Mouse (Mus musculus) embryonic facial prominence, embryonic 11.5 days (tissue): ENCODE measurements around the gene Abcb5. TPM values are rescaled to one million over a fixed set of nuclear protein-coding genes. Genes with fewer than 3 reads are reported as not detected.

Experiments used
- ATAC-seq: fragments of 200-750 bp; cut with Nextera tagmentation; replicated peaks from 2 replicates; pipeline ENCODE4 v1.8.0; 2017; ENCODE audit warnings: low read depth; ENCODE audit not compliant: insufficient number of reproducible peaks, low FRiP score, low TSS enrichment
- DNase-seq: peaks from one replicate; pipeline ENCODE4 v3.0.0-alpha.2; 2015; ENCODE audit warnings: low spot score
- H3K27ac ChIP-seq: fragments of 300-500 bp; sonication (generic); replicated peaks from 2 replicates; pipeline ENCODE4 v1.5.1; 2014; ENCODE audit warnings: mild to moderate bottlenecking, low read depth, low read length, control low read depth
- H3K27me3 ChIP-seq: fragments of 300-500 bp; sonication (generic); 2 replicates; pipeline ENCODE4 v1.6.1; 2014; ENCODE audit warnings: mild to moderate bottlenecking, low read length, moderate library complexity, mixed read lengths; ENCODE audit not compliant: control insufficient read depth, insufficient read depth
- H3K36me3 ChIP-seq: fragments of 300-500 bp; sonication (generic); replicated peaks from 2 replicates; pipeline ENCODE4 v1.6.1; 2014; ENCODE audit warnings: low read depth, mild to moderate bottlenecking, low read length, moderate library complexity, mixed read lengths; ENCODE audit not compliant: control insufficient read depth, insufficient read depth
- H3K4me1 ChIP-seq: fragments of 300-500 bp; sonication (generic); 2 replicates; pipeline ENCODE4 v1.6.1; 2014; ENCODE audit warnings: low read length, mixed read lengths; ENCODE audit not compliant: control insufficient read depth, insufficient read depth
- H3K4me2 ChIP-seq: fragments of 300-500 bp; sonication (generic); 2 replicates; pipeline ENCODE4 v1.6.1; 2014; ENCODE audit warnings: low read depth, mild to moderate bottlenecking, control low read depth, low read length, moderate library complexity
- H3K4me3 ChIP-seq: fragments of 300-500 bp; sonication (generic); 2 replicates; pipeline ENCODE4 v1.5.1; 2014; ENCODE audit warnings: low read depth, low read length, control low read depth
- H3K9ac ChIP-seq: fragments of 300-500 bp; sonication (generic); replicated peaks from 2 replicates; pipeline ENCODE4 v1.6.1; 2014; ENCODE audit warnings: mild to moderate bottlenecking, control low read depth, low read length
- H3K9me3 ChIP-seq: fragments of 300-500 bp; sonication (generic); replicated peaks from 2 replicates; pipeline ENCODE4 v1.6.1; 2016; ENCODE audit warnings: mild to moderate bottlenecking, low read length, inconsistent platforms, mixed read lengths; ENCODE audit not compliant: control insufficient read depth
- WGBS: fragments of 180-500 bp; shearing (Covaris S2); extraction: QIAGEN DNeasy Blood & Tissue Kit; methylation state at CpG from one replicate; pipeline ENCODE4 v1.1.7; 2014; 5-methylcytosine and 5-hydroxymethylcytosine counted together
- polyA plus RNA-seq: library from polyadenylated mRNA; unstranded; fragments of >200 nt; fragmentation: Nextera tagmentation; extraction: Ambion mirVana; gene quantifications from 2 replicates; pipeline ENCODE4 v1.2.1, GENCODE M21; 2014

Gene Abcb5
- polyA plus RNA-seq, 1 experiment from 2014 or later: not detected

DNA sequence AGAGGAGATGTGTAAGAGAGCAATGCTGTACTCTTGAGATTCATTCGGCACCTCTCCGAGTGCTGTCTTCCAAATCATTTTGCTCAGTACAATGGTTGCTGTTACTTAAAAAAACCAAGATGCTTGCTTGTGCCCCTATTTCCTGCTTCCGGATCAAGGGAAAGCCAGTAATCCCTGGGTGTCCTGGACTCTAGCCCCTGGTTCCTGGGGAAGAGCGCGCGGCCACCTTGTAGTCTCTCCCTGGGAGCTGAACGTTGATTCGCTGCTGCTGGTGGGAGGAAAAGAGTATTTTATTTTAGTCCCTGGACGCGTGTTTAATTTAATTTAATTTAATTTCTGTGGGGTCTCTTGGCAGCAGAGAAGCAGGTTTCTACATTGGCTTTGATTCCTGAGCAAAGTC, 111.8 kb downstream of the Abcb5 start:
- H3K4me1 ChIP-seq: peaks cover 2% of the 10 kb centered on the region; the same call in 1 of the 2 replicates
- peak overlapping the region; percentile 55 for H3K4me2 ChIP-seq
- no peak for ATAC-seq
- no peaks in the 10 kb centered on the region for H3K9me3 ChIP-seq
- peak overlapping the region; percentile 42 for H3K4me3 ChIP-seq
- no peaks in the 10 kb centered on the region for H3K36me3 ChIP-seq
- DNase-seq: peak; percentile 33
- under 1% methylated on average over 10 of the region's 10 CpGs for WGBS
- H3K27ac ChIP-seq: no peak overlapping the region; the same call in 1 of the 2 replicates
- H3K9ac ChIP-seq: peak overlapping the region; percentile 47
- H3K27me3 ChIP-seq: peaks cover 27% of the 10 kb centered on the region

DNA sequence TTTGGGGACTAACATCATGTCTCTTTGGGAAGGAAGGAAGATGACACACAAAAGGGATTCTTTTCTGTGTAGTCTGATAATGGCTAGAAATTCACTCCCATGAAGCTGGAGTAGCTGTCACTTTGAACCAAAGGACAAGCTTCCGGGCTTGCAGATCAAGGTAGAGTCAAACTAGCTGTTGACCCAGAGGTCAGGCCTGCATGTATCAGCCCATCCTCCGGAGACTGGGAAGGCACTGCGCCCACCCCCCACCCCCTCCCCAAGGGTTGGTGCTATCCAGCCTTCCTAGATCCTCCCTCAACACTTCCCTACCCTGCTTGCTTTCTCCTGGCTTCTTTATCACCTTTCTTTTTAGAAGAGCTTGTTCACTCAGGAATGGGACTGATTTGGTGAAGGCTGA, 112.9 kb downstream of the Abcb5 start:
- H3K4me2 ChIP-seq: no peak overlapping the region
- H3K27me3 ChIP-seq: peaks cover 37% of the 10 kb centered on the region
- no peaks in the 10 kb centered on the region for H3K9me3 ChIP-seq
- no peaks in the 10 kb centered on the region for H3K36me3 ChIP-seq
- no peak overlapping the region for H3K9ac ChIP-seq
- H3K4me1 ChIP-seq: peaks cover 2% of the 10 kb centered on the region; the same call in 1 of the 2 replicates
- ATAC-seq (no peak), DNase-seq (peak; percentile 8)
- H3K4me3 ChIP-seq: no peak overlapping the region
- WGBS: 0% methylated on average over 3 of the region's 3 CpGs
- no peak overlapping the region for H3K27ac ChIP-seq

GRCm38 (mm10) chr12:118850851-118851410, 115.3 kb downstream of the Abcb5 start:
- WGBS: 23% methylated on average over 12 of the region's 12 CpGs
- no peaks in the 10 kb centered on the region for H3K36me3 ChIP-seq
- no peak overlapping the region for H3K4me2 ChIP-seq
- peaks cover 6% of the 10 kb centered on the region for H3K4me1 ChIP-seq
- no peak overlapping the region for H3K4me3 ChIP-seq
- H3K27me3 ChIP-seq: peaks cover 56% of the 10 kb centered on the region
- DNase-seq: peak; percentile 35
- no peak for ATAC-seq
- H3K27ac ChIP-seq: no peak overlapping the region
- no peaks in the 10 kb centered on the region for H3K9me3 ChIP-seq
- no peak overlapping the region for H3K9ac ChIP-seq

GRCm38 (mm10) chr12:118849996-118850395, 116.2 kb downstream of the Abcb5 start:
- Histone ChIP-seq H3K27ac (no peak overlapping the region), H3K4me3 (peak overlapping the region; percentile 38), H3K9ac (peak overlapping the region; percentile 30), H3K4me2 (no peak overlapping the region), H3K4me1 (peaks cover 6% of the 10 kb centered on the region), H3K9me3 (no peaks in the 10 kb centered on the region), H3K27me3 (peaks cover 64% of the 10 kb centered on the region), H3K36me3 (no peaks in the 10 kb centered on the region)
- no peak for ATAC-seq
- DNase-seq: peak; percentile 33
- WGBS: 0% methylated on average over 11 of the region's 11 CpGs

DNA sequence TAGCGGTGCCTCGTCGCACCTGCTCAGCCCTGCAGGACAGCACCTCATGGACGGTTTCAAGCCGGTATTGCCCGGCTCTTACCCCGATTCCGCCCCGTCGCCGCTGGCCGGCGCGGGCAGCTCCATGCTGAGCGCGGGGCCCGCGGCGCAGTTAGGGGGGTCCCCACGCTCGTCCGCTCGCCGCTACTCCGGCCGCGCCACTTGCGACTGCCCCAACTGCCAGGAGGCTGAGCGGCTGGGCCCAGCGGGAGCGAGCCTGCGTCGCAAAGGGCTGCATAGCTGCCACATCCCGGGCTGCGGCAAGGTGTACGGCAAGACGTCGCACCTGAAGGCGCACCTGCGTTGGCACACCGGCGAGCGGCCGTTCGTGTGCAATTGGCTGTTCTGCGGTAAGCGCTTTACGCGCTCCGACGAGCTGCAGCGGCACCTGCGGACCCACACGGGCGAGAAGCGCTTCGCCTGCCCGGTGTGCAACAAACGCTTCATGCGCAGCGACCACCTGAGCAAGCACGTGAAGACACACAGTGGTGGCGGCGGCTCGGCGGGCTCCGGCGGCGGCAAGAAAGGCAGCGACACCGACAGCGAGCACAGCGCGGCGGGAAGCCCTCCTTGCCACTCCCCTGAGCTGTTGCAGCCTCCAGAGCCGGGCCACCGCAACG, 116.9 kb downstream of the Abcb5 start:
- peaks cover 4% of the 10 kb centered on the region for H3K4me1 ChIP-seq
- H3K27ac ChIP-seq: no peak overlapping the region; the same call in 1 of the 2 replicates
- H3K4me3 ChIP-seq: peak overlapping the region; percentile 38
- peak overlapping the region; percentile 33 for H3K9ac ChIP-seq
- no peaks in the 10 kb centered on the region for H3K9me3 ChIP-seq
- peak overlapping the region; percentile 17 for H3K4me2 ChIP-seq
- peaks cover 63% of the 10 kb centered on the region for H3K27me3 ChIP-seq
- H3K36me3 ChIP-seq: no peaks in the 10 kb centered on the region
- DNase-seq (peak; percentile 12), ATAC-seq (peak; percentile 17)
- WGBS: 0% methylated on average over 78 of the region's 78 CpGs

DNA sequence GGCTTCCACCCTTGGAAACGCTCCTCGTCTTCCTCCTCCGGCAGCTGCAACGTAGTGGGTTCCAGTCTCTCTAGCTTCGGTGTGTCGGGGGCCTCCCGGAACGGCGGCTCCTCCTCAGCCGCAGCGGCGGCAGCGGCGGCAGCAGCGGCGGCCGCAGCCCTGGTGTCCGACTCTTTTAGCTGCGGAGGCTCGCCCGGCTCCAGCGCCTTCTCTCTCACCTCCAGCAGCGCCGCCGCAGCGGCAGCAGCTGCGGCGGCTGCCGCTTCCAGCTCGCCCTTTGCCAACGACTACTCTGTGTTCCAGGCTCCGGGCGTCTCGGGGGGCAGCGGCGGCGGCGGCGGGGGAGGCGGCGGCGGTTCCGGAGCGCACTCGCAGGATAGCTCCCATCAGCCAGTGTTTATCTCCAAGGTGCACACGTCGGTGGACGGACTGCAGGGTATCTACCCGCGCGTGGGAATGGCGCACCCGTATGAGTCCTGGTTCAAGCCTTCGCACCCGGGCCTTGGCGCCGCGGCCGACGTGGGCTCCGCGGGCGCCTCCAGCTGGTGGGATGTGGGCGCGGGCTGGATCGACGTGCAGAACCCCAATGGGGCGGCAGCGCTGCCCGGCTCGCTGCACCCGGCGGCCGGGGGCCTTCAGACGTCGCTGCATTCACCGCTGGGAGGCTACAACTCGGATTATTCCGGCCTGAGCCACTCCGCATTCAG, 117.6 kb downstream of the Abcb5 start:
- peaks cover 61% of the 10 kb centered on the region for H3K27me3 ChIP-seq
- peak overlapping the region; percentile 41 for H3K27ac ChIP-seq
- H3K4me2 ChIP-seq: peak overlapping the region; percentile 39
- DNase-seq (peak; percentile 54), ATAC-seq (peak; percentile 29)
- H3K9ac ChIP-seq: peak overlapping the region; percentile 39
- H3K4me3 ChIP-seq: peak overlapping the region; percentile 38
- no peaks in the 10 kb centered on the region for H3K9me3 ChIP-seq
- WGBS: under 1% methylated on average over 80 of the region's 80 CpGs
- peaks cover 4% of the 10 kb centered on the region for H3K4me1 ChIP-seq
- no peaks in the 10 kb centered on the region for H3K36me3 ChIP-seq

DNA sequence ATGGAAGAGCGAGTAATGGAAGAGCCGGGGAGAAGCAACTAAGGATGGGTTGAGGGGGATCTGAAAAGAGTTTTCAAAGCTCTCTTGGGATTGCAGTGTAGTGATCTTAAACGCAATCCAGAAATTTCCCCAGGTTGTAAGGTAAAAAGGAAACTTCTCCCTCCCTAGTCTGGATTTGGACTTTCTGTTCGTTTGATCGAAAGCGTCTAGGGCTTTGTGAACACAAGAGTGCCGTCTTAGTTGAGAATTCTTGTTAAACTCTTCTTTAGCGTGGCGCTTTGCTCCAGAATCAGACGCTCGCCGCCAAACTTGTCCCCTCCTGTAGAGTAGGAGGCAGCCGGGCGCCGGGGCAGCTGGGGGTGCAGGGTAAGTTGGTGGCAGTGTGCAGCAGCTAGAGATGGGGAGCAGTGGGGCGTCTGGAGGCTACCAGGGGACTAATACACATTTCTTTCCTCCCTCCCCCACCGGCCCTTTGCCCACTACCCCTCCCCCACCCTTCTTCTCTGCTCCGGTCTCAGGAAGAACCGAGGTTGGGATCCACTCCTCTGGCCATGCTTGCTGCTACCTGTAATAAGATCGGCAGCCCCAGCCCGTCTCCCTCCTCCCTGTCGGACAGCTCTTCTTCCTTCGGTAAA, 118.2 kb downstream of the Abcb5 start:
- under 1% methylated on average over 23 of the region's 23 CpGs for WGBS
- peak overlapping the region; percentile 39 for H3K4me2 ChIP-seq
- H3K4me1 ChIP-seq: peaks cover 4% of the 10 kb centered on the region

More for the DNA sequence above, 118.2 kb downstream of the Abcb5 start:
- H3K4me3 ChIP-seq: peak overlapping the region; percentile 38
- peak; percentile 19 for DNase-seq
- no peaks in the 10 kb centered on the region for H3K9me3 ChIP-seq
- H3K36me3 ChIP-seq: no peaks in the 10 kb centered on the region
- H3K9ac ChIP-seq: peak overlapping the region; percentile 39
- H3K27ac ChIP-seq: peak overlapping the region; percentile 35; the same call in 1 of the 2 replicates
- peaks cover 57% of the 10 kb centered on the region for H3K27me3 ChIP-seq
- no peak for ATAC-seq
